Mouse (Mus musculus) cerebellum, adult 2 months (tissue): Measurements from ENCODE around the gene Etl4. TPM values are rescaled to one million over a fixed set of nuclear protein-coding genes. Genes with fewer than 3 reads are reported as not detected.

Source experiments
- DNase-seq, 2 experiments: peaks; one replicate each; pipeline ENCODE4 v3.0.0; 2021
- H3K27ac ChIP-seq: fragments of 200-500 bp; 2 replicates; pipeline ENCODE4 v1.5.1; 2012; ENCODE audit warnings: low read length, control low read depth, inconsistent platforms; ENCODE audit not compliant: insufficient read depth
- H3K27me3 ChIP-seq: fragments of 200-500 bp; 2 replicates; pipeline ENCODE4 v1.6.1; 2012; ENCODE audit warnings: inconsistent platforms, mild to moderate bottlenecking, low read length, moderate library complexity; ENCODE audit not compliant: control insufficient read depth, insufficient read depth
- H3K4me1 ChIP-seq: fragments of 200-500 bp; 2 replicates; pipeline ENCODE4 v1.6.1; 2011; ENCODE audit warnings: low read length; ENCODE audit not compliant: control insufficient read depth, insufficient read depth
- H3K4me3 ChIP-seq: fragments of 200-500 bp; replicated peaks from 2 replicates; pipeline ENCODE3; 2011; ENCODE audit warnings: mild to moderate bottlenecking, low read depth, low read length, control low read depth; ENCODE audit not compliant: insufficient read depth
- CTCF ChIP-seq: fragments of 200-500 bp; IDR thresholded peaks from 2 replicates; pipeline ENCODE4 v1.5.1; 2011; ENCODE audit warnings: low read depth, mild to moderate bottlenecking, control low read depth, low read length, moderate library complexity, borderline replicate concordance; ENCODE audit not compliant: insufficient read depth
- POLR2A ChIP-seq: fragments of 200-500 bp; IDR thresholded peaks from 2 replicates; pipeline ENCODE4 v1.6.1; 2011; ENCODE audit warnings: low read length, control low read depth, borderline replicate concordance; ENCODE audit not compliant: insufficient read depth
- WGBS: fragments of 180-500 bp; shearing (Covaris S2); methylation state at CpG from one replicate; pipeline ENCODE4 v1.1.7; 2018; 5-methylcytosine and 5-hydroxymethylcytosine counted together
- polyA plus RNA-seq: library from polyadenylated mRNA; depleted of rRNA; stranded (reverse); fragments of >200 nt; gene quantifications from 2 replicates; pipeline ENCODE4 v1.2.3, GENCODE M21; 2012

Gene Etl4
- polyA plus RNA-seq, 1 experiment, result 40.1 TPM

DNA sequence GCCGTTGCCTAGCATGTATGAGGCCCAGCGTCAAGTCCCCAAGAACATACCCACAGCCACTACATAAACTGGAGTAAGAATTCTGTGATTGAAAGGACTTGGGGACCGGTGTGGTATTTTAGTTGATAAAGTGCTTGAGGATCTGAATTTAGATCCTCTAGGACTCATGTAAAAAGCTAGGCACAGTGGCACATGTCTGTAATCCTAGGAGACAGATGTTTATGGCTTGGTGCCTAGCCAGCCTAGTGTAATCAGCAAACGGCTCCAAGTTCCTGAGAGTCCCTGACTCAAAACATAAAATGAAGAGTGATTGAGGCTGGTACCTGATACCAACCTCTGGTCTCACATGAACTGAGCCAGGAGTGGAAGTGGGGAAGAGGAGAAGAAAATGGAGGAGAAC is 629.3 kb downstream of the Etl4 start:
- no peaks in the 10 kb centered on the region for H3K4me1 ChIP-seq
- TF ChIP-seq POLR2A, result no peak
- TF ChIP-seq CTCF, result no peak
- 73% methylated on average over 4 of the region's 4 CpGs for WGBS

GRCm38 (mm10) chr2:20541261-20541660 is 631.7 kb downstream of the Etl4 start:
- H3K4me3 ChIP-seq, result no peak overlapping the region
- no peaks in the 10 kb centered on the region for H3K4me1 ChIP-seq
- TF ChIP-seq CTCF (no peak), POLR2A (no peak)
- no peak overlapping the region for H3K27ac ChIP-seq
- no peaks in the 10 kb centered on the region; the same call in 1 of the 2 replicates for H3K27me3 ChIP-seq
- DNase-seq, result no peak

More for the DNA sequence above, 629.3 kb downstream of the Etl4 start:
- Histone ChIP-seq H3K27ac (no peak overlapping the region), H3K27me3 (no peaks in the 10 kb centered on the region), H3K4me3 (no peak overlapping the region)
- no peak for DNase-seq

DNA sequence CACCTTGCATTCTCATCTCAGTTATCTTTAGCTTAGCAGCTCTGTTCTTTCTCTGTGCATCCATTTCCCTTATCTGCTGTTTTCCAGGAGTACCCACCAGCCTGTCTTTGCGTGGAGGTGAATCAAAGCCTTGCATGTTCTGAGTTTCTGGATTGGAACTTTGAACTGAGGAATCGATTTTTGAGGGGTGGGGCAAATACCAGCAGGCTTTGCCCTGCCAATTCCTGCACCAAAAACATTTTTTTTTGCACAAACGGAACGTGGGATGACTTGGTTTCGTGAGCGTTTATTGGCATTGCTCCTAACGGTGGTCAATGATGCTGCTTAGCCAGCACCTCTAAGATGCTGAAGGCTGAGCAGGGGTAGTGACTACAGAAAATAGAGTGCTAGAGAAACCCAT is 632.7 kb downstream of the Etl4 start:
- no peak overlapping the region for H3K4me3 ChIP-seq
- H3K27ac ChIP-seq, result no peak overlapping the region
- H3K4me1 ChIP-seq, result no peaks in the 10 kb centered on the region
- no peak for DNase-seq
- TF ChIP-seq POLR2A, result no peak
- no peak for TF ChIP-seq CTCF
- H3K27me3 ChIP-seq, result no peaks in the 10 kb centered on the region; the same call in 1 of the 2 replicates
- WGBS, result 72% methylated on average over 7 of the region's 7 CpGs

- no peak for TF ChIP-seq POLR2A
- DNase-seq, result peak in 1 of 2 experiments; percentile 5
These were observed 636.0 kb downstream of the Etl4 start for GRCm38 (mm10) chr2:20545624-20546023.

DNA sequence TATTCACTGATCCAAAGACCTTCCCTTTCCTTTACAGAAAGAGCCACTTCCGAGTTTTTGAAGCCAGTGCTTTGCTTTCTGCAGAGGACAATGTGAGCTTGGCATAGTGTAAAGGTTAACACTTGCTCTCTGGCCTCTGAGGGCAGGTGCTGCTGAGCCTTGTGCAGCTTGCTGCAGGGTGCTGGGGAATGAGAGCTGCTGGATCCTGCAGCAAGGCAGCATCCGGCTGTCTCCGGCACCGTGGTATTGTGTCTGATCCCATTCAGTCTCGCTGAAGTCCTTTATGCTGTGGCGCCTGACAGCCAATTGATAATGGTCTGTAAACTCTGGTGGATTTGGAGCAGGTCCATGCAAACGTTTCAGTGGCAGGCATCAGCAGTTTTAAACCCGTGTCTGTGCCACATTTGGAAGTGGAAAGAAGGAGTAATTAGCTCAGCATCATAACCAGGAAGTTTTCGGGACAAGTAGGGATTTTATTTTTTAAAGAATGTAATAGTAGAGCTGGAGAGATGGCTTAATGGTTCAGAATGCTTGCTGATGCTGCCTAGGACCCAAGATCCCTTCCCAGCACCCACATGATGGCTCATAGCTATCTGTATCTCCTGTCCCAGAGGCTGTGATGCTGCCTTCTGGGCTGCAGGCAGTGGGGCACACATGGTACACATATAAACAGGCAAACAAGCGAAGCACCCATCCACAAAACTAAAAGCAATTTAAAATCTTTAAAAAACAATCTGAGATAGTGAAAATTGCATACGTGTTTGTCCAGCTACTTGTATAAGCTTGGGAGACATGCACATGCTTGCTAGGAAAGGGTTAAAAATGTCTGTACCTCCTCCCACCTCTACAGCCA is 637.1 kb downstream of the Etl4 start:
- DNase-seq, result no peak
- WGBS, result 19% methylated on average over 11 of the region's 11 CpGs
- Histone ChIP-seq H3K4me3 (no peak overlapping the region), H3K27ac (no peak overlapping the region), H3K4me1 (no peaks in the 10 kb centered on the region), H3K27me3 (no peaks in the 10 kb centered on the region; the same call in 1 of the 2 replicates)
- no peak for TF ChIP-seq CTCF
- no peak for TF ChIP-seq POLR2A

More at GRCm38 (mm10) chr2:20545624-20546023, 636.0 kb downstream of the Etl4 start:
- Histone ChIP-seq H3K27ac (no peak overlapping the region), H3K4me1 (no peaks in the 10 kb centered on the region), H3K4me3 (no peak overlapping the region), H3K27me3 (no peaks in the 10 kb centered on the region; the same call in 1 of the 2 replicates)
- 7% methylated on average over 2 of the region's 2 CpGs for WGBS

DNA sequence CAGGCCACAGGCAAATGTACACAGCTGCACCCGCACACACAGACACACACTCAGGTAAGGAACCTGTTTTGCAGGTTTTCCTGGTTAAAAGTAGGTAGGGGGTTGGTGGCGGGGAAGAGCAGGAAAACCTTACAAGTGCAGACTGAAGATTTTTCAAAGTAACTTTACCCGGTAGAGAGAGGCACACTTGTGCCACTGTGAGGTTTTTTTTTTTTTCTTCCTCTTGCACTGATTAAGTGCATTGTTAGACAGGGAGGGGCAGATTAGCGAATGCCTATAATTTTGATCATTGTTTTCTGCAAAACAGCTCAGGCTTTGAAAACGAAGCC is 637.7 kb downstream of the Etl4 start:
- WGBS, result 22% methylated on average over 5 of the region's 5 CpGs
- Histone ChIP-seq H3K4me1 (no peaks in the 10 kb centered on the region), H3K27me3 (no peaks in the 10 kb centered on the region; the same call in 1 of the 2 replicates), H3K4me3 (no peak overlapping the region), H3K27ac (no peak overlapping the region)
- DNase-seq, result no peak
- TF ChIP-seq CTCF, result no peak

GRCm38 (mm10) chr2:20547686-20548624 is 638.4 kb downstream of the Etl4 start:
- no peak for TF ChIP-seq POLR2A
- TF ChIP-seq CTCF, result no peak
- H3K4me3 ChIP-seq, result no peak overlapping the region
- no peaks in the 10 kb centered on the region for H3K4me1 ChIP-seq
- no peak overlapping the region for H3K27ac ChIP-seq
- no peaks in the 10 kb centered on the region; the same call in 1 of the 2 replicates for H3K27me3 ChIP-seq
- DNase-seq, result no peak
- WGBS, result 30% methylated on average over 18 of the region's 18 CpGs
